9 mouse cellular contexts compared by ENCODE assay signal in genomic region chr14:31137791-31138190, GRCm38 (mm10). TPM values are rescaled to one million over a fixed set of nuclear protein-coding genes. Genes with fewer than 3 reads are reported as not detected.
A peak's percentile ranks its signal among the peaks of the same experiment; 100 is the strongest.
DNase-seq lines count a peak whose midpoint lies in the region; ATAC-seq lines count a peak whose summit lies in the region.
"Had no signal": no experiment of that assay in that cellular context is flagged by ENCODE, and none has a peak within 500 bp of the region (broad histone marks: within the 10 kb centered on the region; RNA-seq: fewer than 3 reads in every experiment).

No protein-coding gene starts in this region.

- peak; percentile 48 for DNase-seq in adrenal gland, postnatal 10 days
- DNase-seq in adrenal gland, adult 8-10 months, result no peak
- no peak for DNase-seq in limb, embryonic 10.5 days (ENCODE audit: low spot score)
- peak; percentile 47 to 49 for DNase-seq in heart, postnatal 14 days
- DNase-seq in spleen, postnatal 36 days (ENCODE audit: low spot score in 2 of 2), result no peak

- H3K9ac ChIP-seq in limb, embryonic 13.5 days, result no peak overlapping the region
- H3K9ac ChIP-seq in lung, embryonic 16.5 days (ENCODE audit: low read length), result no peak overlapping the region

- no peaks in the 10 kb centered on the region for H3K27me3 ChIP-seq in limb, embryonic 13.5 days
- H3K27me3 ChIP-seq in limb, embryonic 10.5 days (ENCODE audit: low read depth, poor library complexity, severe bottlenecking), result no peaks in the 10 kb centered on the region
- no peaks in the 10 kb centered on the region for H3K27me3 ChIP-seq in lung, embryonic 16.5 days (ENCODE audit: control insufficient read depth, insufficient read depth, low read depth, low read length)

- no peak for ATAC-seq in limb, embryonic 13.5 days (ENCODE audit: low FRiP score, low read depth)
- ATAC-seq in lung, embryonic 16.5 days (ENCODE audit: low read depth), result 0 out of 2 replicates have a peak, but pooled peaks have one; percentile 13
- ATAC-seq in granulocyte monocyte progenitor cell, adult 5-6 weeks (replicated peaks; ENCODE audit: poor library complexity, severe bottlenecking), result no peak

- no peak overlapping the region for H3K4me3 ChIP-seq in limb, embryonic 13.5 days
- H3K4me3 ChIP-seq in limb, embryonic 10.5 days, result no peak overlapping the region
- H3K4me3 ChIP-seq in lung, embryonic 16.5 days (ENCODE audit: low read length), result no peak overlapping the region
- H3K4me3 ChIP-seq: midbrain, embryonic 10.5 days had no signal

- WGBS in limb, embryonic 13.5 days, result 81% methylated on average over 11 of the region's 11 CpGs
- WGBS in limb, embryonic 10.5 days, result 88% methylated on average over 11 of the region's 11 CpGs
- WGBS in lung, embryonic 16.5 days, result 72% methylated on average over 10 of the region's 11 CpGs

- no peak overlapping the region for H3K4me2 ChIP-seq in limb, embryonic 13.5 days (replicated peaks)
- H3K4me2 ChIP-seq in lung, embryonic 16.5 days (ENCODE audit: low read depth, low read length), result no peak overlapping the region

- intact Hi-C loops in heart, postnatal 14 days (cut with DNase I), result no loop called here

- H3K9me3 ChIP-seq in limb, embryonic 13.5 days, result no peaks in the 10 kb centered on the region
- no peaks in the 10 kb centered on the region; the same call in 1 of the 2 replicates for H3K9me3 ChIP-seq in limb, embryonic 10.5 days (replicated peaks)
- H3K9me3 ChIP-seq in lung, embryonic 16.5 days (ENCODE audit: control insufficient read depth, low read length), result no peaks in the 10 kb centered on the region
- H3K9me3 ChIP-seq: midbrain, embryonic 10.5 days had no signal

- peaks cover 20% of the 10 kb centered on the region for H3K4me1 ChIP-seq in limb, embryonic 13.5 days
- H3K4me1 ChIP-seq in limb, embryonic 10.5 days, result peaks cover 13% of the 10 kb centered on the region
- peaks cover 25% of the 10 kb centered on the region for H3K4me1 ChIP-seq in lung, embryonic 16.5 days (replicated peaks; ENCODE audit: control insufficient read depth, insufficient read depth, low read length)

- peaks cover 89% of the 10 kb centered on the region for H3K36me3 ChIP-seq in limb, embryonic 13.5 days
- peaks cover 100% of the 10 kb centered on the region for H3K36me3 ChIP-seq in limb, embryonic 10.5 days
- H3K36me3 ChIP-seq in lung, embryonic 16.5 days (ENCODE audit: control insufficient read depth, insufficient read depth, low read length), result peaks cover 71% of the 10 kb centered on the region

- H3K27ac ChIP-seq in limb, embryonic 13.5 days, result peak overlapping the region; percentile 22; the same call in 1 of the 2 replicates
- no peak overlapping the region for H3K27ac ChIP-seq in limb, embryonic 10.5 days
- H3K27ac ChIP-seq in lung, embryonic 16.5 days (ENCODE audit: low read length), result peak overlapping the region; percentile 79
- H3K27ac ChIP-seq: midbrain, embryonic 10.5 days had no signal

RNA-seq across cellular contexts. Expression of gene Nt5dc2, which starts 6.9 kb away (rescaled TPM):
- 10 to 100 TPM; 52.0 to 52.6 TPM for total RNA-seq in adrenal gland, postnatal 10 days (2021)
- 10 to 100 TPM; 25.6 to 41.4 (median 36.6) TPM for total RNA-seq in adrenal gland, adult 8-10 months (2022)
- 341 and 354 TPM in 2 replicates for polyA plus RNA-seq in limb, embryonic 13.5 days (2015; fragmentation: Nextera tagmentation; extraction: Ambion mirVana)
- polyA plus RNA-seq in limb, embryonic 10.5 days (2016; fragmentation: Nextera tagmentation; extraction: Ambion mirVana), result 638 and 656 TPM in 2 replicates
- total RNA-seq in heart, postnatal 14 days (2021), result 10 to 100 TPM; 23.5 to 28.2 TPM
- 379 and 414 TPM in 2 replicates for polyA plus RNA-seq in lung, embryonic 16.5 days (2015; fragmentation: Nextera tagmentation; extraction: Ambion mirVana)
- 107 and 116 TPM in 2 replicates for total RNA-seq in granulocyte monocyte progenitor cell, adult 5-6 weeks (2014; fragmentation: Nextera tagmentation)
- 172 and 213 TPM in 2 replicates for total RNA-seq in granulocyte monocyte progenitor cell, adult 5-6 weeks (2017)

RNA-seq across cellular contexts. Expression of gene Smim4, which starts 9.0 kb away (rescaled TPM):
- total RNA-seq in adrenal gland, postnatal 10 days (2021), result 100 to 1,000 TPM in 1 of 2 experiments, 10 to 100 TPM in 1; 86.9 to 103 TPM
- 100 to 1,000 TPM in 1 of 4 experiments, 10 to 100 TPM in 3; 67.6 to 109 (median 75.0) TPM for total RNA-seq in adrenal gland, adult 8-10 months (2022)
- polyA plus RNA-seq in limb, embryonic 13.5 days (2015; fragmentation: Nextera tagmentation; extraction: Ambion mirVana), result 68.5 and 70.1 TPM in 2 replicates
- 54.2 and 65.3 TPM in 2 replicates for polyA plus RNA-seq in limb, embryonic 10.5 days (2016; fragmentation: Nextera tagmentation; extraction: Ambion mirVana)
- total RNA-seq in heart, postnatal 14 days (2021), result 10 to 100 TPM; 74.1 to 83.9 TPM
- 79.4 and 82.2 TPM in 2 replicates for polyA plus RNA-seq in lung, embryonic 16.5 days (2015; fragmentation: Nextera tagmentation; extraction: Ambion mirVana)
- total RNA-seq in granulocyte monocyte progenitor cell, adult 5-6 weeks (2014; fragmentation: Nextera tagmentation), result 183 and 200 TPM in 2 replicates
- total RNA-seq in granulocyte monocyte progenitor cell, adult 5-6 weeks (2017), result 85.5 and 91.3 TPM in 2 replicates

RNA-seq across cellular contexts. Expression of gene Stab1, which starts 30.6 kb away (rescaled TPM):
- total RNA-seq in adrenal gland, postnatal 10 days (2021), result 10 to 100 TPM; 74.3 to 74.8 TPM
- total RNA-seq in adrenal gland, adult 8-10 months (2022), result 100 to 1,000 TPM in 2 of 4 experiments, 10 to 100 TPM in 2; 75.8 to 142 (median 116) TPM
- 26.2 and 29.4 TPM in 2 replicates for polyA plus RNA-seq in limb, embryonic 13.5 days (2015; fragmentation: Nextera tagmentation; extraction: Ambion mirVana)
- 14.2 and 14.5 TPM in 2 replicates for polyA plus RNA-seq in limb, embryonic 10.5 days (2016; fragmentation: Nextera tagmentation; extraction: Ambion mirVana)
- 10 to 100 TPM; 74.5 to 78.7 TPM for total RNA-seq in heart, postnatal 14 days (2021)
- polyA plus RNA-seq in lung, embryonic 16.5 days (2015; fragmentation: Nextera tagmentation; extraction: Ambion mirVana), result 48.9 and 52.1 TPM in 2 replicates
- total RNA-seq in granulocyte monocyte progenitor cell, adult 5-6 weeks (2014; fragmentation: Nextera tagmentation), result not detected in 2 replicates
- total RNA-seq in granulocyte monocyte progenitor cell, adult 5-6 weeks (2017), result 3.0 TPM in 1 of 2 replicates, not detected in the other

Comparison
In these comparisons a context has a peak if more than half of its experiments do, and no peak if none do; other contexts are left out.
1. DNase-seq: peak in adrenal gland, postnatal 10 days (single experiment) and heart, postnatal 14 days (2 of 2); none in adrenal gland, adult 8-10 months (single experiment), limb, embryonic 10.5 days (single experiment) and spleen, postnatal 36 days (0 of 2).
2. RNA of gene Stab1, which starts 30.6 kb away (total RNA-seq): 75.8 to 142 TPM in adrenal gland, adult 8-10 months, 74.5 to 78.7 TPM in heart, postnatal 14 days and 74.3 to 74.8 TPM in adrenal gland, postnatal 10 days; 3.0 TPM in granulocyte monocyte progenitor cell, adult 5-6 weeks; every median in the first group is over 10 times any median in the second.